Mouse (Mus musculus): ENCODE measurements around the gene Gm27027. TPM values are rescaled to one million over a fixed set of nuclear protein-coding genes. Genes with fewer than 3 reads are reported as not detected.

Gene Gm27027
- polyA plus RNA-seq, 1 experiment from 2014 or later: not detected

- ATAC-seq: no peak
- no peak for DNase-seq
These were observed 5.3 kb upstream of the Gm27027 start for GRCm38 (mm10) chr2:94001411-94001810.

GRCm38 (mm10) chr2:93992810-93993209 is 3.3 kb downstream of the Gm27027 start:
- no peak for DNase-seq
- no peak for TF ChIP-seq CTCF (IDR thresholded peaks at IDR 0.05; ENCODE audit: low read depth)
- no peak for TF ChIP-seq EP300 (IDR thresholded peaks at IDR 0.05; ENCODE audit: low read depth)
- ATAC-seq: no peak
- Histone ChIP-seq H3K36me3 (replicated peaks; ENCODE audit: insufficient read depth, low read length) (peaks cover 68% of the 10 kb centered on the region), H3K9me3 (ENCODE audit: low read length) (no peaks in the 10 kb centered on the region), H3K27ac (ENCODE audit: low read depth) (no peak overlapping the region), H3K4me1 (ENCODE audit: insufficient read depth) (no peaks in the 10 kb centered on the region), H3K27me3 (ENCODE audit: insufficient read depth, low read length) (no peaks in the 10 kb centered on the region), H3K4me3 (ENCODE audit: low read depth, low read length) (no peak overlapping the region), H3K4me2 (ENCODE audit: low read depth, low read length) (no peak overlapping the region), H3K9ac (replicated peaks) (no peak overlapping the region)
- 62% methylated on average over 3 of the region's 3 CpGs for WGBS (ENCODE audit: insufficient replicate concordance)

More at GRCm38 (mm10) chr2:94001411-94001810, 5.3 kb upstream of the Gm27027 start:
- Histone ChIP-seq H3K4me2 (ENCODE audit: low read depth, low read length) (no peak overlapping the region), H3K36me3 (replicated peaks; ENCODE audit: insufficient read depth, low read length) (peaks cover 70% of the 10 kb centered on the region), H3K4me1 (ENCODE audit: insufficient read depth) (no peaks in the 10 kb centered on the region), H3K9me3 (ENCODE audit: low read length) (no peaks in the 10 kb centered on the region), H3K27me3 (ENCODE audit: insufficient read depth, low read length) (no peaks in the 10 kb centered on the region), H3K27ac (ENCODE audit: low read depth) (no peak overlapping the region), H3K4me3 (ENCODE audit: low read depth, low read length) (no peak overlapping the region), H3K9ac (replicated peaks) (no peak overlapping the region)
- TF ChIP-seq EP300 (IDR thresholded peaks at IDR 0.05; ENCODE audit: low read depth) (no peak), CTCF (IDR thresholded peaks at IDR 0.05; ENCODE audit: low read depth) (no peak)
- WGBS (ENCODE audit: insufficient replicate concordance): 81% methylated on average over 6 of the region's 6 CpGs

- DNase-seq (no peak), ATAC-seq (no peak)
- no peak for TF ChIP-seq CTCF (IDR thresholded peaks at IDR 0.05; ENCODE audit: low read depth)
- no peak for TF ChIP-seq EP300 (IDR thresholded peaks at IDR 0.05; ENCODE audit: low read depth)
- H3K4me3 ChIP-seq (ENCODE audit: low read depth, low read length): no peak overlapping the region
- no peaks in the 10 kb centered on the region for H3K27me3 ChIP-seq (ENCODE audit: insufficient read depth, low read length)
- H3K4me2 ChIP-seq (ENCODE audit: low read depth, low read length): no peak overlapping the region
- peaks cover 63% of the 10 kb centered on the region for H3K36me3 ChIP-seq (replicated peaks; ENCODE audit: insufficient read depth, low read length)
- no peak overlapping the region for H3K9ac ChIP-seq (replicated peaks)
- H3K27ac ChIP-seq (ENCODE audit: low read depth): no peak overlapping the region
- H3K9me3 ChIP-seq (ENCODE audit: low read length): no peaks in the 10 kb centered on the region
- no peaks in the 10 kb centered on the region for H3K4me1 ChIP-seq (ENCODE audit: insufficient read depth)
- 62% methylated on average over 5 of the region's 5 CpGs for WGBS (ENCODE audit: insufficient replicate concordance)
These were observed 3.9 kb downstream of the Gm27027 start for GRCm38 (mm10) chr2:93992259-93992658.

- DNase-seq: no peak
- WGBS (ENCODE audit: insufficient replicate concordance): 67% methylated on average over 3 of the region's 3 CpGs
- peaks cover 61% of the 10 kb centered on the region for H3K36me3 ChIP-seq (replicated peaks; ENCODE audit: insufficient read depth, low read length)
- no peak overlapping the region for H3K9ac ChIP-seq (replicated peaks)
- H3K4me1 ChIP-seq (ENCODE audit: insufficient read depth): no peaks in the 10 kb centered on the region
- no peaks in the 10 kb centered on the region for H3K27me3 ChIP-seq (ENCODE audit: insufficient read depth, low read length)
- TF ChIP-seq EP300 (IDR thresholded peaks at IDR 0.05; ENCODE audit: low read depth): no peak
- no peak for TF ChIP-seq CTCF (IDR thresholded peaks at IDR 0.05; ENCODE audit: low read depth)
- ATAC-seq: no peak
- H3K27ac ChIP-seq (ENCODE audit: low read depth): 0 out of 2 replicates have a peak overlapping the region, but pooled peaks have one; percentile 55
- H3K4me3 ChIP-seq (ENCODE audit: low read depth, low read length): no peak overlapping the region
- H3K4me2 ChIP-seq (ENCODE audit: low read depth, low read length): no peak overlapping the region
- no peaks in the 10 kb centered on the region for H3K9me3 ChIP-seq (ENCODE audit: low read length)
These were observed 4.8 kb downstream of the Gm27027 start for GRCm38 (mm10) chr2:93991336-93991735.

GRCm38 (mm10) chr2:93988440-93988839 is 7.7 kb downstream of the Gm27027 start:
- H3K36me3 ChIP-seq (replicated peaks; ENCODE audit: insufficient read depth, low read length): peaks cover 48% of the 10 kb centered on the region
- 77% methylated on average over 2 of the region's 2 CpGs for WGBS (ENCODE audit: insufficient replicate concordance)
- TF ChIP-seq EP300 (IDR thresholded peaks at IDR 0.05; ENCODE audit: low read depth) (no peak), CTCF (IDR thresholded peaks at IDR 0.05; ENCODE audit: low read depth) (no peak)
- no peak for DNase-seq
- ATAC-seq: no peak
- no peaks in the 10 kb centered on the region for H3K9me3 ChIP-seq (ENCODE audit: low read length)
- no peaks in the 10 kb centered on the region for H3K27me3 ChIP-seq (ENCODE audit: insufficient read depth, low read length)
- H3K4me2 ChIP-seq (ENCODE audit: low read depth, low read length): no peak overlapping the region
- no peaks in the 10 kb centered on the region for H3K4me1 ChIP-seq (ENCODE audit: insufficient read depth)
- H3K9ac ChIP-seq (replicated peaks): no peak overlapping the region
- H3K4me3 ChIP-seq (ENCODE audit: low read depth, low read length): no peak overlapping the region
- H3K27ac ChIP-seq (ENCODE audit: low read depth): no peak overlapping the region

GRCm38 (mm10) chr2:93982457-93983235 is 13.5 kb downstream of the Gm27027 start:
- 76% methylated on average over 4 of the region's 4 CpGs for WGBS (ENCODE audit: insufficient replicate concordance)
- Histone ChIP-seq H3K4me1 (ENCODE audit: insufficient read depth) (no peaks in the 10 kb centered on the region), H3K4me3 (ENCODE audit: low read depth, low read length) (no peak overlapping the region), H3K27ac (ENCODE audit: low read depth) (no peak overlapping the region), H3K27me3 (ENCODE audit: insufficient read depth, low read length) (no peaks in the 10 kb centered on the region), H3K9me3 (ENCODE audit: low read length) (no peaks in the 10 kb centered on the region), H3K4me2 (ENCODE audit: low read depth, low read length) (no peak overlapping the region), H3K36me3 (replicated peaks; ENCODE audit: insufficient read depth, low read length) (peaks cover 28% of the 10 kb centered on the region), H3K9ac (replicated peaks) (no peak overlapping the region)
- DNase-seq (no peak), ATAC-seq (no peak)
- TF ChIP-seq EP300 (IDR thresholded peaks at IDR 0.05; ENCODE audit: low read depth): no peak
- 0 out of 2 replicates have a peak, but pooled peaks have one; percentile 6 for TF ChIP-seq CTCF (IDR thresholded peaks at IDR 0.05; ENCODE audit: low read depth)

Data from liver, postnatal 0 days (tissue).